Mouse (Mus musculus): Measurements from ENCODE around the gene Rai1. TPM values are rescaled to one million over a fixed set of nuclear protein-coding genes. Genes with fewer than 3 reads are reported as not detected.

Rai1 gene
- polyA plus RNA-seq, 1 experiment: 5.2 TPM

- Histone ChIP-seq H3K4me1 (ENCODE audit: control insufficient read depth, insufficient read depth, low read length) (no peaks in the 10 kb centered on the region), H3K27ac (ENCODE audit: control insufficient read depth, insufficient read depth, low read depth, low read length) (no peak overlapping the region), H3K36me3 (ENCODE audit: control insufficient read depth, insufficient read depth, low read length) (no peaks in the 10 kb centered on the region), H3K27me3 (ENCODE audit: control insufficient read depth, insufficient read depth, low read length) (no peaks in the 10 kb centered on the region), H3K4me3 (ENCODE audit: control insufficient read depth, low read depth, low read length) (no peak overlapping the region)
- TF ChIP-seq CTCF (IDR thresholded peaks at IDR 0.05; ENCODE audit: control insufficient read depth, insufficient read depth, insufficient replicate concordance, low read depth, low read length) (peak; percentile 83; the same call in 1 of the 2 replicates), POLR2A (IDR thresholded peaks at IDR 0.05; ENCODE audit: control insufficient read depth, low read depth, low read length) (no peak)
Observed at GRCm38 (mm10) chr11:60199702-60200184, 94.9 kb downstream of the Rai1 start.

- H3K36me3 ChIP-seq (ENCODE audit: control insufficient read depth, insufficient read depth, low read length): no peaks in the 10 kb centered on the region
- no peak overlapping the region for H3K27ac ChIP-seq (ENCODE audit: control insufficient read depth, insufficient read depth, low read depth, low read length)
- H3K4me1 ChIP-seq (ENCODE audit: control insufficient read depth, insufficient read depth, low read length): no peaks in the 10 kb centered on the region
- no peaks in the 10 kb centered on the region for H3K27me3 ChIP-seq (ENCODE audit: control insufficient read depth, insufficient read depth, low read length)
- H3K4me3 ChIP-seq (ENCODE audit: control insufficient read depth, low read depth, low read length): no peak overlapping the region
- TF ChIP-seq CTCF (IDR thresholded peaks at IDR 0.05; ENCODE audit: control insufficient read depth, insufficient read depth, insufficient replicate concordance, low read depth, low read length) (no peak), POLR2A (IDR thresholded peaks at IDR 0.05; ENCODE audit: control insufficient read depth, low read depth, low read length) (no peak)
Observed at GRCm38 (mm10) chr11:60200384-60200783, 95.6 kb downstream of the Rai1 start.

- Histone ChIP-seq H3K27me3 (ENCODE audit: control insufficient read depth, insufficient read depth, low read length) (no peaks in the 10 kb centered on the region), H3K27ac (ENCODE audit: control insufficient read depth, insufficient read depth, low read depth, low read length) (no peak overlapping the region), H3K36me3 (ENCODE audit: control insufficient read depth, insufficient read depth, low read length) (no peaks in the 10 kb centered on the region), H3K4me3 (ENCODE audit: control insufficient read depth, low read depth, low read length) (no peak overlapping the region), H3K4me1 (ENCODE audit: control insufficient read depth, insufficient read depth, low read length) (peaks cover under 1% of the 10 kb centered on the region; the same call in 1 of the 2 replicates)
- TF ChIP-seq CTCF (IDR thresholded peaks at IDR 0.05; ENCODE audit: control insufficient read depth, insufficient read depth, insufficient replicate concordance, low read depth, low read length) (no peak), POLR2A (IDR thresholded peaks at IDR 0.05; ENCODE audit: control insufficient read depth, low read depth, low read length) (no peak)
Observed at GRCm38 (mm10) chr11:60202710-60203638, 98.2 kb downstream of the Rai1 start.

DNA sequence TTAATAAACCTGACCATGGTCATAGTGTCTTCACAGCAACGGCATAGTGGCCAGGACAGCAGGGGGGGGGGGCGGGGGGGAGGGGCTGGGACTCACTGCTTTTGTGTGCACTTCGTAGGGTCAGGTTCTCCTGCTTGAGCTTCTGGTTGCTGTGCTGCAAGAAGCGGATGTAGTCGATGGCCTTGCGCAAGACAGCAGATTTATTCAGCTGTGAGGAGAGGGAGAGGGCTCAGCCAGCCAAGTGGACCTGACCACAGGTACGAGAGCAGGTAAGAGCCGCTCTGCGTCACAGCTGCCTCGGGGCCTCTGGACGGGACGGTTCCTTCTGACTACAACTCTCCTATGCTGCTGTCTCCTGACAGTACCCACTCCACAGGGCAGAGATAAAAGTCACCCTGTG lies 100.2 kb downstream of the Rai1 start:
- Histone ChIP-seq H3K27me3 (ENCODE audit: control insufficient read depth, insufficient read depth, low read length) (no peaks in the 10 kb centered on the region), H3K36me3 (ENCODE audit: control insufficient read depth, insufficient read depth, low read length) (no peaks in the 10 kb centered on the region), H3K4me1 (ENCODE audit: control insufficient read depth, insufficient read depth, low read length) (peaks cover 11% of the 10 kb centered on the region), H3K27ac (ENCODE audit: control insufficient read depth, insufficient read depth, low read depth, low read length) (no peak overlapping the region), H3K4me3 (ENCODE audit: control insufficient read depth, low read depth, low read length) (no peak overlapping the region)
- no peak for TF ChIP-seq CTCF (IDR thresholded peaks at IDR 0.05; ENCODE audit: control insufficient read depth, insufficient read depth, insufficient replicate concordance, low read depth, low read length)
- no peak for TF ChIP-seq POLR2A (IDR thresholded peaks at IDR 0.05; ENCODE audit: control insufficient read depth, low read depth, low read length)

GRCm38 (mm10) chr11:60206207-60206606 lies 101.4 kb downstream of the Rai1 start:
- no peak overlapping the region for H3K27ac ChIP-seq (ENCODE audit: control insufficient read depth, insufficient read depth, low read depth, low read length)
- peaks cover 20% of the 10 kb centered on the region for H3K4me1 ChIP-seq (ENCODE audit: control insufficient read depth, insufficient read depth, low read length)
- no peaks in the 10 kb centered on the region for H3K36me3 ChIP-seq (ENCODE audit: control insufficient read depth, insufficient read depth, low read length)
- no peak overlapping the region for H3K4me3 ChIP-seq (ENCODE audit: control insufficient read depth, low read depth, low read length)
- TF ChIP-seq CTCF (IDR thresholded peaks at IDR 0.05; ENCODE audit: control insufficient read depth, insufficient read depth, insufficient replicate concordance, low read depth, low read length) (no peak), POLR2A (IDR thresholded peaks at IDR 0.05; ENCODE audit: control insufficient read depth, low read depth, low read length) (no peak)
- no peaks in the 10 kb centered on the region for H3K27me3 ChIP-seq (ENCODE audit: control insufficient read depth, insufficient read depth, low read length)

- TF ChIP-seq CTCF (IDR thresholded peaks at IDR 0.05; ENCODE audit: control insufficient read depth, insufficient read depth, insufficient replicate concordance, low read depth, low read length) (no peak), POLR2A (IDR thresholded peaks at IDR 0.05; ENCODE audit: control insufficient read depth, low read depth, low read length) (no peak)
- H3K27ac ChIP-seq (ENCODE audit: control insufficient read depth, insufficient read depth, low read depth, low read length): no peak overlapping the region
- no peaks in the 10 kb centered on the region for H3K36me3 ChIP-seq (ENCODE audit: control insufficient read depth, insufficient read depth, low read length)
- peaks cover 23% of the 10 kb centered on the region for H3K4me1 ChIP-seq (ENCODE audit: control insufficient read depth, insufficient read depth, low read length)
- H3K27me3 ChIP-seq (ENCODE audit: control insufficient read depth, insufficient read depth, low read length): no peaks in the 10 kb centered on the region
- H3K4me3 ChIP-seq (ENCODE audit: control insufficient read depth, low read depth, low read length): no peak overlapping the region
Observed at GRCm38 (mm10) chr11:60208201-60208600, 103.4 kb downstream of the Rai1 start.

DNA sequence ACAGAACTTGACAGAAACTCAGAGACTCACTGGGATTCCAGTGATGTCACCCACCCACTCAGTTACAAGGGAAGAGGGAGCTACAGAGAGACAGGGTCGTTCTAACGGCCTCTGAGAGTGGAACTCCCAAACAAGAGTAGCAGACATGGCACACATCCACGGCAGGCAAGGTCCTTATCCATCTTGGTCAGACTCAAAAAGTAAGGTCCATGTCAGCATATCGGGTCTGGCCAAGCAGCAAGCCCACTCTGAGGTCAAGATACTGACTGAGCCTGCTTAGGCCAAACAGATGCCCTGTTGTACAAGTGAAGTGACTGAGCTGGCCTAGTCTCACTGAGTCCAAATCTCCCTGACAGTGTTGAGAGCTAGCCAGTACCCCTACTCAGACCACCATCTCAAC lies 103.9 kb downstream of the Rai1 start:
- H3K4me1 ChIP-seq (ENCODE audit: control insufficient read depth, insufficient read depth, low read length): peaks cover 23% of the 10 kb centered on the region
- no peaks in the 10 kb centered on the region for H3K27me3 ChIP-seq (ENCODE audit: control insufficient read depth, insufficient read depth, low read length)
- no peak overlapping the region for H3K4me3 ChIP-seq (ENCODE audit: control insufficient read depth, low read depth, low read length)
- no peak overlapping the region for H3K27ac ChIP-seq (ENCODE audit: control insufficient read depth, insufficient read depth, low read depth, low read length)
- TF ChIP-seq CTCF (IDR thresholded peaks at IDR 0.05; ENCODE audit: control insufficient read depth, insufficient read depth, insufficient replicate concordance, low read depth, low read length) (no peak), POLR2A (IDR thresholded peaks at IDR 0.05; ENCODE audit: control insufficient read depth, low read depth, low read length) (no peak)
- H3K36me3 ChIP-seq (ENCODE audit: control insufficient read depth, insufficient read depth, low read length): no peaks in the 10 kb centered on the region
